Mouse (Mus musculus): ENCODE results near the gene Ap1g1. TPM values are rescaled to one million over a fixed set of nuclear protein-coding genes. Genes with fewer than 3 reads are reported as not detected.
"Not testable (repeated sequence)": the region's sequence is repeated elsewhere in the genome, so short reads cannot be mapped to it uniquely, and the experiment has no call there.

Gene Ap1g1
- 10 to 100 TPM; 87.0 to 96.8 TPM for total RNA-seq (2021)

DNA sequence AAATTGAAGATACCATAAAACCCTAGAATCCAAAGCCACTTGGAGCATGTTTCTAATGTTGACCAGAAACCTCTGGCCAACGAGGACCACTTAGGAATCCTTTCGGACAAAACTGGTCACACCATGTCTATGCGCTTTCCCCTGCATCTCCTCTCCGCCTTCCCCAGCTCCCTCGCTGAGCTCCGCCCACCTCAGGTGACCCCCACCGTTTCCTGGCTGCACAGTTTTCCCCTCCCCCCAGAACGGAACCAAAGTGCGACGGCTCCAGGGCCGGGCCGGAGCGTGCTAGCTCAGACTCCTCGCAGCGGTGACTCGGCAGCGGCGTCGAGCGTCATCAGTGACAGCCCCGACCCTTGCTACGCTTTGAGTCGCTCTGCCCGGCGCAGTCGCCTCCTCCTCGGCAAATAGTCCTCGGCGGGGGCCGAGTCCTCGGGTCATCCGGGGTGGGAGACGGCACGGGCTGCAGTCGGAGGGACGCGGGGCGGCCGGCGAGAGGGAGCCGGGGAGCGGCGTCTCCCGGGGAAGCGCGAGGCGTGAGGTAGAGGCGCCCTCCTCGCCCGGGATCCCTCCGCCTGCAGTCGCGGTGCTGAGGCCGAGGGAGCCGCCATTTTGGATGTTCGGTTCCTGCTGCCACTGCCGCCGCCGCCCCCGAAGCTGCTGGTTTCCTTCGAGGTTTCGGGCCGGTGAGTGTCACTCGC lies at the start of gene Ap1g1:
Gene Ap1g1 (plus strand): TSS at position 275 of the 698 bp plus-strand sequence.
- DNase-seq (ENCODE audit: low spot score in 2 of 2), result peak; percentile 98
- intact Hi-C loops (cut with DNase I), result loop anchor here (2.0 to 5.0 kb wide), 2 partner anchors 72 to 211 kb away; partner anchors contain the start of genes Dhx38 and Txnl4b

DNA sequence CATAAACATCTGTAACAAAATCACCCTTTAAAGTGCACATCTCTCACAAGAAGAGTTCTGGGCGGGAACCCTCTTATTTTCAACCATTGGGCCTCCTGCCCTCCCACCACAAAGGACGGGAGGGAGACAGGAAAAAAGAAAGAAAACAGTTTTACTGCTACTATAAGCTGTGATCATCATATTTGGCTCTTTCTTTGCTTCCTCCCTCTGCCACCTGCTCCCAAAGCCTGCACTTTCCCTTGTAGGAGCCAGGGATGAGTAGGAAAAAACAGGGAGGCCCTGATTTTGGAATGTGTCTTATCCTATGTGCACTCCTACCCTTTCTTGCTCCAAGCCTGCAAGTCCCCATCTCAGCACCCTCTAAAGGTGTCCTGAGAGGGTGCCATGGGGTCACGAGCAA lies 47.3 kb upstream of the Ap1g1 start:
- intact Hi-C loops (cut with DNase I), result no loop called here
- DNase-seq (ENCODE audit: low spot score in 2 of 2), result peak in 1 of 2 experiments; percentile 56

DNA sequence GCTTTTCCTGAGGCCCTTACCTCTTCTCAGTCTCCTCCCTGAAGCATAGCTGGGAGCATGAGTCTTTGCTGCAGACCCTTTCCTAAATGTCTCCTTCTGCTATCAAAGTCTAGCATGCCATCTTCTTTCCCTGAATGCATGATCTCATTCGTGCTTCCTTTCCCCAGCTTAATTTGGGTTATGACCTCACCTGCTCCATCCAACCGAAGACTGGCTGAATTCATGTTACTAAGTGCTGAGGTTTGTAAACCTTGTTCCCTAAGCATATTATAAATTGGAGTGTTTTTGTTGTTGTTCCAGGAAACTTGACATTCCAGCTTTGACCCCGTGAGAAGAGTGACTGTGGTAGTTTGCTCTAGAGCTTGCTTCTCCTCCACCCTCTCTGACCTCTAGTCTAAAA lies 44.3 kb upstream of the Ap1g1 start:
- intact Hi-C loops (cut with DNase I), result no loop called here
- DNase-seq (ENCODE audit: low spot score in 2 of 2), result no peak

DNA sequence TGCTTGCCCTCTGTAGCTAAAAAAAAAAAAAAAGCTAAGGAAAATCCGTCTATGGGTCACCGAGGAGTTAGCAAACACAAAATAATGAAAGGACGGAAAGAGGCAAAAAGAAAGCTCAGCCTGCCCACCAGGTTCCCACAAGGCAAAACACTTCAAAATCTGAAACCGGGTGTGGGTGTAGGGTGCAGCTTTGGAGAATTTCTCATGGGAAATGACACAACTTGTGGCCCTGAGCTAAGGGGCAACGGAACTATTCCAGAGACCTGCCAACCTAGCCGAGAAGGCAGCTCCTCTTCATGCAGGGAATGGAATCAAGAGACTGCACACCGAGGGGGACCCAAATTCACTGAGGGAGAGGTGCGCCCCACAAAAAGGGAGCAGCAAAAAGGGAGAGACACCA lies 41.5 kb upstream of the Ap1g1 start:
- DNase-seq (ENCODE audit: low spot score in 2 of 2), result no peak
- intact Hi-C loops (cut with DNase I), result no loop called here

GRCm38 (mm10) chr8:109737237-109738048 lies 40.9 kb upstream of the Ap1g1 start, which contains the start of gene Atxn1l:
TSS of gene Atxn1l (minus strand) at chr8:109737739.
- DNase-seq (ENCODE audit: low spot score in 2 of 2), result peak; percentile 85
- intact Hi-C loops (cut with DNase I), result no loop called here

DNA sequence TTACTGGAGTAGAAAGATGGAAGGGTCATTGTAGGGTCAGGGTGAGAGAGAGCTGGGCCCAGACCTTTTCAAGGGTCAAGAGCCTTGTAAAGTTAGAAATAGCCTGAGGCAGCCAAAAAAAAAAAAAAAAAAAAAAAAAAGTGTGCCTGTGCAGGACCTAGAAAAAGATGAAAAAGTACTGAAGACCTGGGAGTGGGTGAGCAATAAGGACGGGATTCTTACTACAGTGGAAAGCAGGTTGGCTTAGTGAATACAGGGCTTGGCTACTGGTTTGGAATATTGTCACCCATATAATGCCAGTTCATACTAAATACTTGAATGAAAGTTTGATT lies 40.3 kb upstream of the Ap1g1 start:
- DNase-seq (ENCODE audit: low spot score in 2 of 2), result no peak
- intact Hi-C loops (cut with DNase I), result no loop called here

- intact Hi-C loops (cut with DNase I), result no loop called here
- DNase-seq (ENCODE audit: low spot score in 2 of 2), result no peak
These were observed 30.7 kb upstream of the Ap1g1 start for GRCm38 (mm10) chr8:109747468-109748199.

- intact Hi-C loops (cut with DNase I), result no loop called here
- no peak for DNase-seq (ENCODE audit: low spot score in 2 of 2)
These were observed 28.1 kb upstream of the Ap1g1 start for GRCm38 (mm10) chr8:109750274-109750673.

DNA sequence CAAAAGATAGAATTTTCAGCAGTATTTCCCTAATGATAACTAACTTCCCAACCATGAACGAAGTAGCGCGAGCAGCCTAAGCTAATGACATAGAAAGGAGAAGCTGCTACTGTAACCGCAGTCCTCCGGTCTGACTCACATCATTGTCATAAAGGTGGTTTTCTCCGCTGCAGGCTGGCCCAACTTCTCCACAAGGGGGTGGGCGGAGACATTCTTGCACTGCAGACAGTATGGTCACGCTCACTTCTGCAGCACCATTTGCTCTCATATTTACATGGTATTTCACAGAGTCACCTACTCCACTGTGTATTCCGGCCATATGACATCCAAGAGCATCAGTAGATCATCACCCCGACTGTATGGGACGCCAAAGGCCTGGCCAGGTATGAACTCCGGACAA lies 27.7 kb upstream of the Ap1g1 start:
- intact Hi-C loops (cut with DNase I), result no loop called here
- DNase-seq (ENCODE audit: low spot score in 2 of 2), result peak in 1 of 2 experiments; percentile 53

- intact Hi-C loops (cut with DNase I), result no loop called here
- no peak for DNase-seq (ENCODE audit: low spot score in 2 of 2)
These were observed 26.4 kb upstream of the Ap1g1 start for GRCm38 (mm10) chr8:109751731-109752485.

DNA sequence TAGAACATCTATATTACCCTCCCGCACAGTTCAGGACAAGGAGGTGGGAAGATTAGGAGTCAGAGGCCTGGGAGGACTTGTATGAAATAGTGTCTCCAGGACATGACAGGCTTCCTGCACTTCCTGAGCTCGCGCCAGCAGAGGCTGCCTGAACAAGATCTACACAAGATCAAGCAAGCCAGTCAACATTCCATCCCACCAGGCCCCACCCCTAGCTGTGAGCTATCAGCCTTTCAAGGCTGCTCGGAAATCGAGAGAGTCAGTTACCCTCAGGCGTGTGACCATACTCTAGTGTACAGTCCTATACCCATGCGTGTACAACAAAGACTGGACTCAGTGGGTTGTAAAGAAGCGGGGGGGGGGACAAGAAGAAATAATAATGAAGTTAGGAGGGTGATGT lies 23.7 kb upstream of the Ap1g1 start:
- DNase-seq (ENCODE audit: low spot score in 2 of 2), result no peak
- intact Hi-C loops (cut with DNase I), result no loop called here

GRCm38 (mm10) chr8:109755554-109755953 lies 22.8 kb upstream of the Ap1g1 start:
- intact Hi-C loops (cut with DNase I); DNase-seq (ENCODE audit: low spot score in 2 of 2): not testable (repeated sequence)

DNA sequence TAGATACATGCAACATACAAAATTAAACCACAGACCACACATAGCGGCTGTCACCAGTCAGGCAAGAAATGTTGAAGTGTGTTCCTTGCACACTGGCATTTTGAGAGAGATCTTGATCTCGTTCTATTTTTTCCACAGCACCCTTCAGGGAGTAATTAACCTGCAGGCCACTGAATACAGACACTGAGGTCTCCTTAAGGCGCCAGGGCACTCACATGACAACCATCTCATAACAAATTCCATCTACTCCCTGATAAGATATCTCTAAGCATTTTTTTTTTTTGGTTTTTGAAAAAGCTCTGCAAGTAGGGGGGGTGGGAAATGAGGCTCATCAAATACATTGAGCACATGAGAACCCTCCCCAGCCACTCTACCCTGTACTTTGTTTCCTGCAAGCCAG lies 21.5 kb upstream of the Ap1g1 start:
- intact Hi-C loops (cut with DNase I), result no loop called here
- DNase-seq (ENCODE audit: low spot score in 2 of 2), result no peak

GRCm38 (mm10) chr8:109759426-109759825 lies 18.9 kb upstream of the Ap1g1 start:
- intact Hi-C loops (cut with DNase I), result no loop called here
- DNase-seq (ENCODE audit: low spot score in 2 of 2), result no peak

DNA sequence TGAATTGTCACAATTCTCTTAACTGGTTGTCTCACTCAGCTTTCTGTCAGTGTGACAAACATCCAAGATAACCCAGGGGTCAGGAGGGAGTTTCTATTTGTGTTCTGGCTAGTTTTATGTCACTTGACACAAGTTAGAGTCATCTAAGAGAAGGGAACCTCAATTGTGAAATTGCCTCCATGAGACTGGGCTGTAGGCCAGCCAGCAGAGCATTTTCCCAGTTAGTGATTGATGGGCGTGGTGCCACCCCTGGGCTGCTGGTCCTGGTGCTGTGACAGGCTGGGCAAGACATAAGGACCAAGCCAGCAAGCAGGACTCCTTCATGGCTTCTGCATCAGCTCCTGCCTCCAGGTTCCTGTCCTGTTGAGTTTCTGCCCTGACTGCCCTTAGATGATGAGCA lies 18.1 kb upstream of the Ap1g1 start:
- intact Hi-C loops (cut with DNase I), result no loop called here
- DNase-seq (ENCODE audit: low spot score in 2 of 2), result no peak

DNA sequence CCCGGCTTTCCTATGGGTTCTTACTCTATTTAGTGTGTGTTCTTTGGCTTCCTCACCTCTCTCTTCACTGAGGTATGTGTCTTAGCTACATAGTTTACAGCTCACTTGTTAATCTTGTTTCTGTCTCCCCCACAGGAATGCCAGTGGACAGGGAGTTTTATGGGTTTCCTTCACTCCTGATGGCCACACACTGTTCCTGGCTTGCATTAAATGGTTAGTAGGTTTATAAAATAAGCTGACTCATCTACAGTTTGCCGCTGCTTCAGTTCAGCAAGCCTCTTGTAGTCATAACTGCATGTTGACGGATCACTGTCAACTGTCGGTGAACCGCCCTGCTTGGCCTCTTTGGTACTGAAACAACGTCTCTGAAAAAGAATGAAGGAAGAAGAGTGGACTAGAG lies 14.3 kb upstream of the Ap1g1 start:
- no peak for DNase-seq (ENCODE audit: low spot score in 2 of 2)
- intact Hi-C loops (cut with DNase I), result no loop called here

DNA sequence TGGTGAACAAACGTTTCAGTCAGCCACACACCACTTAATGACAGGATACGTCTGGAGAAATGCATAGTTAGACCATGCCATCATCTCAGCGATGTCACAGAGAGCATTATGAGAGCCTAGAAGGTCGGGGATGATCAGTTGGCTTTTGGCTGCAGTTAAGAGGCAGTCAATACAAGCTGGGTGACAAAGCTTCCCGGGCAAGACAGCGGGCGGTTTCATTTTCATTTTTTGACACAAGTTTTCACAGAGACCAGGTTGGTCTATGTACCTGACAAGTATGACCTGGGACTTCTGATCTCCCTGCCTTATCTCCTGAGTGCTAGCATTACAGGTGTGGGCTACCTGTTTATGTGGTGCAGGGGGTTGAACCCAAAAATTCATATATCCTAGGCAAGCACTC lies 12.3 kb upstream of the Ap1g1 start:
- no peak for DNase-seq (ENCODE audit: low spot score in 2 of 2)
- intact Hi-C loops (cut with DNase I), result no loop called here

DNA sequence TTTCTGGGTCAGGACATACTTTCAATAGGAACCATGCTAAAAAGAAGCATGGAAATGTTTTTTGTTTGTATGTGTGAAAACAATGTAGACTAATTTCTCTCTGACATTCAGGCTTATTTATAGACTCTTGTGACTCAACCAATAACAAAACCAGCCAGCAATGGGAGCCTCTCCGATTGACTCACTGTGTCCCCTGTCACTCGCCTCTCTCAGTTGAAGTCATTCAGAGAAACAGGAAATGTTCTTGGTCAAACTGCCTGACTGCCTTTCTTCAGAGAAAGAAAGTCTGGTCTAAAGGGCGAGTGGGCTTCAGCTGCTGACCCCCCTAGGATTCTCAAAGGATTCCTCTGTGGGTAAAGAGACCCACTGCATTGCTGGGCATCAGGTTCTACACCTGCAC lies 5.2 kb upstream of the Ap1g1 start:
- DNase-seq (ENCODE audit: low spot score in 2 of 2), result no peak
- intact Hi-C loops (cut with DNase I), result no loop called here

DNA sequence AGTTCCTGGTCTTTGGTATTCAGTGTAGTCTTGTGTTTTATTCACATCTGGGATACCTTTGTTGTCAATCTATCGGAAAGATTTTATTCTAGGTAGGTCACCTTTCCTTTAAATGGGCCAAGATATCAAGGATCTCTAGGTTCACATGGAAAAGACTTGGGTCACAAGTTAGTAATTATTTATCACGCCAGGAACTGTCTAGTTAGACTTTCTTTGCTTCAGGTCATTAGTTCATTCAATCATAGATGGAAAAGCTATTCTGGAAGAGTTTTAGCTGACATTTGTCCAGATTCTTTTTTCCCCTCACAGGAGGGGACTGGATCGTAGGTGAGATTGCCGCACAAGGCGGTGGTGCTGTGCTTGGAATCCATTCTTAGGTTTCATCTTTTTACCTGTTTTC lies 503 bp upstream of the Ap1g1 start:
- DNase-seq (ENCODE audit: low spot score in 2 of 2), result no peak
- intact Hi-C loops (cut with DNase I), result loop anchor here (2.0 to 5.0 kb wide), 2 partner anchors 71 to 211 kb away; partner anchors contain the start of genes Dhx38 and Txnl4b

- DNase-seq (ENCODE audit: low spot score in 2 of 2), result peak; percentile 24 to 42
- intact Hi-C loops (cut with DNase I), result loop anchor here (2.0 to 5.0 kb wide), 2 partner anchors 72 to 212 kb away; partner anchors contain the start of genes Dhx38 and Txnl4b
These were observed 653 bp downstream of the Ap1g1 start for GRCm38 (mm10) chr8:109778993-109779421.
